Mouse (Mus musculus) adipose tissue, adult 10 weeks (tissue): Measurements from ENCODE around the gene 4930451I11Rik. TPM values are rescaled to one million over a fixed set of nuclear protein-coding genes. Genes with fewer than 3 reads are reported as not detected.

ENCODE experiments used
- polyA plus RNA-seq: library from polyadenylated mRNA; stranded (reverse); fragments of 350-450 nt; fragmentation: Illumina TruSeq; extraction: RNeasy Lipid Tissue Mini Kit (QIAGEN cat#74804); gene quantifications from one replicate; pipeline ENCODE4 v1.2.3, GENCODE M21; 2014; ENCODE audit warnings: low read depth, low replicate concordance

4930451I11Rik gene
- 1.2 TPM for polyA plus RNA-seq

GRCm38 (mm10) chr7:126831539-126831938 is at the start of gene 4930451I11Rik:
Gene 4930451I11Rik, minus strand, starts transcription at chr7:126831639.

GRCm38 (mm10) chr7:126862147-126862784 is 30.8 kb upstream of the 4930451I11Rik start, which contains the start of gene Ino80e:
Gene Ino80e, minus strand, starts transcription at chr7:126862377.

DNA sequence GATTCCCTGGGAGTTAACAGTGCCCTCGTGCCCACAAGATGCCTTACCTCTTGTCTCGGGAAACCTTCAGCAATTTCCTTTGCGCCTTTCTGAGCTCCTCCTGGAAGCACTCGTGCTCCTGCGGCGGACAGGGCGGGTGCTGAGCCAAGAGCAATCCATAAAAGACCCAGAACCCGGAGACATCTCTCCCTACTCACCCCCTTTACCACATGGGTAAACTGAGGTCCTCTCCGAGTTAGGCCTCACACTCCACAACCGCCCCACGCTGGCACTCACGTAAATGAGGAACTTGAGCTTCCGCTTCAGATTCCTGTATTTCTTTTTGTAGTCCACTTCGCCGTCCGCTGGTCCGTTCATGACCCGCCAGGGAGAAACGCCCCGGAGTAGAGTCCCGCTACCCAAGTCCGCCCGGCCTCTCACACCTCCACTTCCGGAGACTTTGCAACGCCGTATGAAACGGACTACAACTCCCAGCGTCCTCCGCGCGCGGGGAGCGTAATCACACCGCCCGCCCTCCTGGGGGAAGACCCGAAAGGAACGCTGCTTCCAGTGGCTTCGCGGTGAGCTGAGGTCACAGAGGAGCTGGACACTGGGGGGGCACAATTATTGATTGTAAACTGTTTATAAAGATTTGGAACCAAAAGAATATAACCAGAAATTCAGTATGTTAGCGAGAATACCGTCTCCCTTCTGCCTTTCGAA is 30.1 kb upstream of the 4930451I11Rik start, which contains the start of gene Hirip3:
Hirip3 (plus strand) TSS at position 544 of the 702 bp plus-strand sequence.

GRCm38 (mm10) chr7:126847116-126847420 is 15.6 kb upstream of the 4930451I11Rik start, which contains the start of gene Doc2a:
Gene Doc2a, plus strand, starts transcription at chr7:126847416.

GRCm38 (mm10) chr7:126797411-126798126 is 33.9 kb downstream of the 4930451I11Rik start, which contains the start of gene Fam57b:
Gene Fam57b, plus strand, starts transcription at chr7:126797668.

GRCm38 (mm10) chr7:126791851-126792720 is 39.4 kb downstream of the 4930451I11Rik start, which contains the start of gene Ppp4c:
Gene Ppp4c, minus strand, starts transcription at chr7:126792496.

DNA sequence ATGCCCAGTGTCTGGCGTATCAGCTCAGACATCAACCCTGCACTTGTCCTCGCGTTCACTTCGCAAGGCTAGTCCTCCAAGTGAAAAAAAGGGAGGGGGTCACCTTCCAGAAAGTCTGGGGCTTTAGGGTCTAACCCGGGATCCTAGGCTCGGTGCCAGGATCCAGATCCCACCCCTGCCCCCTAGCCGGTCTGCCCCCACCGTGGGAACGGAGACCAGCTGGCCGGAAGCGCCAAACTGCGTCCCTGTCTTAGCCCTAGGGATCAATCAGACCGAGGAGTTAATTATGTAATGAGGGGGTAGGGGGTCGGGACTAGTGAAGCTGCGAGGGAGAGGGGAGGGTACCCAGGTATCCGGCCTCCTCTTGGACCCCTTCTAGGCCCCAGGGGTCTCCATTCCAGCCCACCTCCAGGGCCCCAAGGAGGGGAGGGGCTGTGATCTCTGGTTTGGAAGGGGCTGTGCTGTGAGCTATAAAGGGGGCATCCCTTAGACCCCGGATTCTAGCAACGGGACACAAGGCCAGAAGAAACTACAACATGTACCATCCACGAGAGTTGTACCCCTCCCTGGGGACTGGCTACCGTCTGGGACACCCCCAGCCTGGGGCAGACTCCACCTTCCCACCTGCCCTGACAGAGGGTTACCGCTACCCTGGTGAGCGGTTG is 50.3 kb downstream of the 4930451I11Rik start, which contains the start of gene Tbx6:
Tbx6 (plus strand) TSS at position 513 of the 665 bp plus-strand sequence.

Other genes starting within 250 kb of the 4930451I11Rik start
- 34.2 TPM for gene Apobr, start 246.7 kb downstream of the 4930451I11Rik start, polyA plus RNA-seq
- gene Cln3, start 245.8 kb downstream of the 4930451I11Rik start, polyA plus RNA-seq, result 55.2 TPM
- 0.42 TPM for gene Il27, start 236.7 kb downstream of the 4930451I11Rik start, polyA plus RNA-seq
- 112 TPM for gene Nupr1, start 200.8 kb downstream of the 4930451I11Rik start, polyA plus RNA-seq
- 23.6 TPM for gene Sgf29, start 182.3 kb downstream of the 4930451I11Rik start, polyA plus RNA-seq
- 157 TPM for gene Sult1a1, start 155.2 kb downstream of the 4930451I11Rik start, polyA plus RNA-seq
- gene Bola2, start 136.2 kb downstream of the 4930451I11Rik start, polyA plus RNA-seq, result 28.1 TPM
- gene Slx1b, start 135.9 kb downstream of the 4930451I11Rik start, polyA plus RNA-seq, result 15.2 TPM
- 29.4 TPM for gene Coro1a, start 123.9 kb downstream of the 4930451I11Rik start, polyA plus RNA-seq
- gene Mapk3, start 72.0 kb downstream of the 4930451I11Rik start, polyA plus RNA-seq, result 92.1 TPM
- 3.7 TPM for gene Gdpd3, start 65.3 kb downstream of the 4930451I11Rik start, polyA plus RNA-seq
- gene Ypel3, start 54.7 kb downstream of the 4930451I11Rik start, polyA plus RNA-seq, result 135 TPM
- 1.4 TPM for gene Tbx6, start 50.2 kb downstream of the 4930451I11Rik start, polyA plus RNA-seq
- 76.2 TPM for gene Ppp4c, start 39.1 kb downstream of the 4930451I11Rik start, polyA plus RNA-seq
- gene Fam57b, start 34.0 kb downstream of the 4930451I11Rik start, polyA plus RNA-seq, result 5.7 TPM
- not detected for gene Doc2a, start 15.8 kb upstream of the 4930451I11Rik start, polyA plus RNA-seq
- gene Hirip3, start 30.3 kb upstream of the 4930451I11Rik start, polyA plus RNA-seq, result 20.1 TPM
- 32.6 TPM for gene Ino80e, start 30.7 kb upstream of the 4930451I11Rik start, polyA plus RNA-seq
- gene Taok2, start 53.1 kb upstream of the 4930451I11Rik start, polyA plus RNA-seq, result 53.1 TPM
- 58.2 TPM for gene Tmem219, start 91.3 kb upstream of the 4930451I11Rik start, polyA plus RNA-seq
- gene Kctd13, start 97.2 kb upstream of the 4930451I11Rik start, polyA plus RNA-seq, result 12.5 TPM
- 0.30 TPM for gene Asphd1, start 117.9 kb upstream of the 4930451I11Rik start, polyA plus RNA-seq
- 1.5 TPM for gene Sez6l2, start 118.9 kb upstream of the 4930451I11Rik start, polyA plus RNA-seq
- 96.0 TPM for gene Cdipt, start 144.3 kb upstream of the 4930451I11Rik start, polyA plus RNA-seq
- gene Cdiptos, start 144.5 kb upstream of the 4930451I11Rik start, polyA plus RNA-seq, result 29.3 TPM
- gene Mvp, start 183.0 kb upstream of the 4930451I11Rik start, polyA plus RNA-seq, result 50.9 TPM
- gene Pagr1b, start 184.8 kb upstream of the 4930451I11Rik start, polyA plus RNA-seq, result 1.6 TPM
- gene Pagr1a, start 185.7 kb upstream of the 4930451I11Rik start, polyA plus RNA-seq, result not detected
- gene Gm42742, start 189.5 kb upstream of the 4930451I11Rik start, polyA plus RNA-seq, result 26.3 TPM
- 2.7 TPM for gene Prrt2, start 189.6 kb upstream of the 4930451I11Rik start, polyA plus RNA-seq
- 78.3 TPM for gene Maz, start 195.4 kb upstream of the 4930451I11Rik start, polyA plus RNA-seq
- 3.2 TPM for gene Kif22, start 210.8 kb upstream of the 4930451I11Rik start, polyA plus RNA-seq